Mouse (Mus musculus): Measurements from ENCODE around the gene Sept9. TPM values are rescaled to one million over a fixed set of nuclear protein-coding genes. Genes with fewer than 3 reads are reported as not detected.

The Sept9 gene
- polyA plus RNA-seq, 1 experiment from 2014 or later: 186 TPM

GRCm38 (mm10) chr11:117312936-117313335 lies 113.5 kb downstream of the Sept9 start:
- Histone ChIP-seq H3K27me3 (ENCODE audit: insufficient read depth, poor library complexity, severe bottlenecking) (no peaks in the 10 kb centered on the region), H3K4me1 (replicated peaks) (peaks cover 99% of the 10 kb centered on the region), H3K27ac (peak overlapping the region; percentile 80), H3K9me3 (no peaks in the 10 kb centered on the region), H3K4me3 (no peak overlapping the region), H3K36me3 (no peaks in the 10 kb centered on the region)
- WGBS: 40% methylated on average over 8 of the region's 8 CpGs
- peak; percentile 59 for DNase-seq (ENCODE audit: low spot score)

DNA sequence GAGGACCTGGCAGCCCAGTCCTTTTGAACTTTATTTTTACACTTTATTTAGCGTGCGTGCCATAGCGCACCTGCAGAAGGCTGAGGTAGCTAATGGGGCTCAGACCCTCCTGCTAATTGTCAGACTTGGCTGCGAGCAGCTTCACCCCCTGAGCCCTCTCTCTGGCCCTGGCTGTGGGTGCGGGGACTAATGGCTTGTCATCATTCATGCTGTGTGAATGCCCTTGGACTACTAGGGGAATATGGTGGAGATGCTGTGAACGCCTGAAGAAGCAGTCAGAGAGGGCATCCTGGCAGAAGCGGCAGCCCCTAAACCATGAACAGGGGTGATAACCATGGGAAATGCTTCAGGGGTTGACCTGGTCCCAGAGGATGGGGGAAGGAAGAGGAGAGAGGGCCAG lies 114.0 kb downstream of the Sept9 start:
- H3K4me3 ChIP-seq: no peak overlapping the region
- DNase-seq (ENCODE audit: low spot score): no peak
- whole genome bisulfite sequencing: 84% methylated on average over 7 of the region's 7 CpGs
- H3K36me3 ChIP-seq: no peaks in the 10 kb centered on the region
- H3K27me3 ChIP-seq (ENCODE audit: insufficient read depth, poor library complexity, severe bottlenecking): no peaks in the 10 kb centered on the region
- peaks cover 99% of the 10 kb centered on the region for H3K4me1 ChIP-seq (replicated peaks)
- H3K27ac ChIP-seq: peak overlapping the region; percentile 80
- no peaks in the 10 kb centered on the region for H3K9me3 ChIP-seq

DNA sequence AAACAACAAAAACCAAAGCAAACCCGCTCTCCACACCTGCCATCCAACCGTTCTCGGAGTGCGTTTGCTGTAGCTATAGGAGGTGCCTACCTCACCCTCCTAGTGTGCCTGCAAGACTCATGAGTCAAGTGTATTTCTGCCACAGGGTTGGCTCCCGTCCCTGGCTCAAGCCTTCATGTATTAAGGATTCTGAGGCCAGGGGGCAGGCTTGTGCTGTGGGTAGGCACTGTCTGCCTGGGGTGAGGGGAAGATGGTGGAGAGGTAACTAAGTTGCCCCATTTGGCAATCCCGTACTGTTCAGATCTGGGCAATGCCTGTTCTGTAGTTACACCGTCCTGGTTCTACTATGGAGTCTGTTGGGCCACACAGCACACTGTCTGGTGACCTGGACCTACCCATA lies 114.6 kb downstream of the Sept9 start:
- H3K4me1 ChIP-seq (replicated peaks): peaks cover 99% of the 10 kb centered on the region
- H3K27ac ChIP-seq: peak overlapping the region; percentile 80; the same call in 1 of the 2 replicates
- H3K36me3 ChIP-seq: no peaks in the 10 kb centered on the region
- no peaks in the 10 kb centered on the region for H3K27me3 ChIP-seq (ENCODE audit: insufficient read depth, poor library complexity, severe bottlenecking)
- H3K9me3 ChIP-seq: no peaks in the 10 kb centered on the region
- DNase-seq (ENCODE audit: low spot score): no peak
- no peak overlapping the region for H3K4me3 ChIP-seq
- 87% methylated on average over 7 of the region's 7 CpGs for WGBS

- WGBS: 94% methylated on average over 8 of the region's 8 CpGs
- H3K4me1 ChIP-seq (replicated peaks): peaks cover 99% of the 10 kb centered on the region
- H3K27me3 ChIP-seq (ENCODE audit: insufficient read depth, poor library complexity, severe bottlenecking): no peaks in the 10 kb centered on the region
- DNase-seq (ENCODE audit: low spot score): no peak
- H3K36me3 ChIP-seq: no peaks in the 10 kb centered on the region
- H3K27ac ChIP-seq: 0 out of 2 replicates have a peak overlapping the region, but pooled peaks have one; percentile 60
- H3K9me3 ChIP-seq: no peaks in the 10 kb centered on the region
- no peak overlapping the region for H3K4me3 ChIP-seq
These were observed 115.1 kb downstream of the Sept9 start for GRCm38 (mm10) chr11:117314520-117314919.

GRCm38 (mm10) chr11:117315309-117315708 lies 115.8 kb downstream of the Sept9 start:
- H3K36me3 ChIP-seq: no peaks in the 10 kb centered on the region
- no peak for DNase-seq (ENCODE audit: low spot score)
- peaks cover 99% of the 10 kb centered on the region for H3K4me1 ChIP-seq (replicated peaks)
- H3K27ac ChIP-seq: 0 out of 2 replicates have a peak overlapping the region, but pooled peaks have one; percentile 60
- H3K9me3 ChIP-seq: no peaks in the 10 kb centered on the region
- H3K27me3 ChIP-seq (ENCODE audit: insufficient read depth, poor library complexity, severe bottlenecking): no peaks in the 10 kb centered on the region
- WGBS: 86% methylated on average over 11 of the region's 11 CpGs
- H3K4me3 ChIP-seq: no peak overlapping the region

DNA sequence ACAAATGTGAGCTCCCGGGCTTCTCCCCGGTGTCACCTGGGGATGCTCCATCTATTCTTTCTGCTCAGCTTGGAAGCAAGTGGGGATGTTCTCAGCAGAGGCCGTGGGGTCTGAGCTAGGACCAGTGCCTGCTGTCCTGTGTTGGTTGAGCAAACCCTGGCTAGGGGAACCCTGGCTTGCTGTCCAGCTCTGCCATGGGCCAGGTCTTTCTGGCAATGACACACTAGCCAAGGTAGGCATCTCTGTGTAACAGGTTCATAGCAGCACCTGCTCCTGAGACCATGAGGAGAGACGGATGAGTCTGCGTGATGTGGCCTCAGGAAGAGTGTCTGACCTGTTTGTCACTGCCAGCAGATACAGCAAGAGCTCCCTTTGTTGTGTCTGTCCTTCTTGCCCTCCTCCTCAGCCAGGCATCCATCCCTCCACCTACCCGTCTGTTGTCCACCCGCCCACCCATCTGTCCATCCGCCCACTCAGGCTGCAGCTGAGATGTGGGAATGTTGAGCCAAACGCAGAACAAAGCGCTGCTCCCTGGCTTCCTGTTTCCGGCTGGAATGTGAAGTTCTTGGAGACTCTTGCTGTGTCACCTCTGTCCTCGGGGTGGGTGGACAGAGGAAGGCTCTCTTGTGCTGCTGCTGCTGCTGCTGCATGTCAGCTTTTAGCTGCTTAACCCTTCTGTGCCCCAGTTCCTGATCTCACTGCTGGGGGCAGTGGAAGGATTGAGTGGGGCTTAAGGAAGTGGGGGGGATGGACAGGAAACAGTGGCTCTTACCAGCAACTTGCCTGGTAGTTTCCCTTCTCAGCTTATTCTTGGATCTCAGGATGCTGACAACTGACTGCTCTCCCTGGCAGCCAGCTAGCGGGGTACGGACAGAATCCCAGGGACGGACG lies 117.2 kb downstream of the Sept9 start:
- H3K4me1 ChIP-seq (replicated peaks): peaks cover 99% of the 10 kb centered on the region
- H3K4me3 ChIP-seq: peak overlapping the region; percentile 38
- no peaks in the 10 kb centered on the region for H3K27me3 ChIP-seq (ENCODE audit: insufficient read depth, poor library complexity, severe bottlenecking)
- DNase-seq (ENCODE audit: low spot score): peak; percentile 64
- WGBS: 44% methylated on average over 16 of the region's 16 CpGs
- H3K27ac ChIP-seq: peak overlapping the region; percentile 89
- no peaks in the 10 kb centered on the region for H3K9me3 ChIP-seq
- no peaks in the 10 kb centered on the region for H3K36me3 ChIP-seq

DNA sequence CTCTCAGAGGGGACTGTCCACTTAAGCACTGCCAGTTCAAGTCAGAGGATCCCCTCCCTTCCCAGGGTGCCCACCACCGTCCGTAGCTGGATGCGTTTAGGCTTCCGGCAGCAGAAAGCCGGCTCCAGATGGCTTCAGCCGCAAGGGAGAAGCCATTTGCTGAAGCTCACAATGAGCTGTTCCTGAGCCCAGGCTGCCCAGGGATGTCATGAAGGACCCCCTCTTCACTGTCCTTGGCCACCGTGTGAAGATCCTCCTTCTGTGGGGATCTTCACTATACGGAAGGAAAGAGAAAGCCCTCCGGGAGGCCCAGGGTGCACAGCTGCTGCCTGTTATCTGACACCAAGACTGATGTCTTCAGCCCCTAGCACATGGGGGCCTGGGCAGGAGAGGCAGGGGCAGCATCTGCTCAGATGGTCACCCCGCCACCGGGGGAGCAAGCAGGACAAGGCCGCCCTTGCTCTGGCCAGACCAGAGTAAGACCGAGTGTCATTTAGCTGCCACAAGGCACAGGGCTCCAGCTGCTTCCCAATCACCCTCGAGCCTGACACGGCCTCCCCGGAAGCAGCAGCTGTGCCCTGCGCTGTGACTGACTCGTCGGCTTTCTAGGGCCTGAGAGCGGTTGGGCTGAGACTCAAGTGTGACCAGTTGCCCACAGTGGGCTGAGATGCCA lies 118.1 kb downstream of the Sept9 start:
- peak; percentile 76 for DNase-seq (ENCODE audit: low spot score)
- peak overlapping the region; percentile 38 for H3K4me3 ChIP-seq

GRCm38 (mm10) chr11:117318202-117318601 lies 118.7 kb downstream of the Sept9 start:
- peak; percentile 53 for DNase-seq (ENCODE audit: low spot score)
- Histone ChIP-seq H3K4me1 (replicated peaks) (peaks cover 99% of the 10 kb centered on the region), H3K27ac (peak overlapping the region; percentile 89), H3K36me3 (no peaks in the 10 kb centered on the region), H3K27me3 (ENCODE audit: insufficient read depth, poor library complexity, severe bottlenecking) (no peaks in the 10 kb centered on the region), H3K9me3 (no peaks in the 10 kb centered on the region), H3K4me3 (peak overlapping the region; percentile 38; the same call in 1 of the 2 replicates)
- 41% methylated on average over 3 of the region's 3 CpGs for WGBS

More for the DNA sequence above, 118.1 kb downstream of the Sept9 start:
- Histone ChIP-seq H3K27me3 (ENCODE audit: insufficient read depth, poor library complexity, severe bottlenecking) (no peaks in the 10 kb centered on the region), H3K4me1 (replicated peaks) (peaks cover 99% of the 10 kb centered on the region), H3K36me3 (no peaks in the 10 kb centered on the region), H3K27ac (peak overlapping the region; percentile 89), H3K9me3 (no peaks in the 10 kb centered on the region)
- WGBS: 32% methylated on average over 20 of the region's 20 CpGs

GRCm38 (mm10) chr11:117318731-117319542 lies 119.5 kb downstream of the Sept9 start:
- DNase-seq (ENCODE audit: low spot score): no peak
- H3K4me1 ChIP-seq (replicated peaks): peaks cover 99% of the 10 kb centered on the region
- H3K9me3 ChIP-seq: no peaks in the 10 kb centered on the region
- no peaks in the 10 kb centered on the region for H3K36me3 ChIP-seq
- H3K4me3 ChIP-seq: 0 out of 2 replicates have a peak overlapping the region, but pooled peaks have one; percentile 31
- no peaks in the 10 kb centered on the region for H3K27me3 ChIP-seq (ENCODE audit: insufficient read depth, poor library complexity, severe bottlenecking)
- WGBS: 52% methylated on average over 12 of the region's 12 CpGs
- peak overlapping the region; percentile 89 for H3K27ac ChIP-seq

- Histone ChIP-seq H3K27me3 (ENCODE audit: insufficient read depth, poor library complexity, severe bottlenecking) (no peaks in the 10 kb centered on the region), H3K4me1 (replicated peaks) (peaks cover 99% of the 10 kb centered on the region), H3K4me3 (peak overlapping the region; percentile 31), H3K36me3 (no peaks in the 10 kb centered on the region), H3K9me3 (no peaks in the 10 kb centered on the region), H3K27ac (peak overlapping the region; percentile 89)
- WGBS: 33% methylated on average over 15 of the region's 15 CpGs
- DNase-seq (ENCODE audit: low spot score): peak; percentile 69
These were observed 120.3 kb downstream of the Sept9 start for GRCm38 (mm10) chr11:117319543-117320335.

DNA sequence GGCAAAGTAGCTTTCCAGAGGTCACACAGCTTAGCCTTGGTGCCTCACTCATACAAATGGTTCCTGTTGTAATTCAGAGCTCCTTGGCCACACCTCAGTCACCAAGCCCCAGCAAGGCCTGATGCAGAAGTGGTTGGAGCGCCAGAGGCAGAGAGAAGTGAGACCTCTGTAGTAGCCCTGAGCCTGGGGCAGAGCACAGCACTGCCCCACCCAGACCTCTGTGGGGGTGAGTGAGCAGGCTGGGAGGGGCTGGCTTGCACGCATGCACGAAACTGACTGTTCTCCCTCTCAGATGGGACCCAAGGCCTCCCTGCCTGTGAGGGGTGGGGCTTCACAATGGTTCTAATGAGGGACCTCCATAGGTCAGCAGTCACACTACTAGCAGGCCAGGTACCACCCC lies 121.0 kb downstream of the Sept9 start:
- peaks cover 99% of the 10 kb centered on the region for H3K4me1 ChIP-seq (replicated peaks)
- H3K27me3 ChIP-seq (ENCODE audit: insufficient read depth, poor library complexity, severe bottlenecking): no peaks in the 10 kb centered on the region
- WGBS: 60% methylated on average over 3 of the region's 3 CpGs
- peak overlapping the region; percentile 89 for H3K27ac ChIP-seq
- no peak for DNase-seq (ENCODE audit: low spot score)
- no peaks in the 10 kb centered on the region for H3K36me3 ChIP-seq
- 0 out of 2 replicates have a peak overlapping the region, but pooled peaks have one; percentile 31 for H3K4me3 ChIP-seq
- H3K9me3 ChIP-seq: no peaks in the 10 kb centered on the region

Data from hindbrain, embryonic 10.5 days (tissue).